Mouse (Mus musculus): ENCODE data around the gene Ctso. TPM values are rescaled to one million over a fixed set of nuclear protein-coding genes. Genes with fewer than 3 reads are reported as not detected.

The Ctso gene
- total RNA-seq, 2 experiments from 2014 or later = 16.8 to 19.8 TPM

Other genes starting within 250 kb of the Ctso start
- 10 to 100 TPM; 16.3 to 19.4 TPM for gene Tdo2, start 43.6 kb downstream of the Ctso start, total RNA-seq (2021)
- gene Asic5, start 49.7 kb downstream of the Ctso start, total RNA-seq (2021) = not detected
- gene Gucy1b1, start 142.1 kb downstream of the Ctso start, total RNA-seq (2021) = 100 to 1,000 TPM; 108 to 116 TPM
- gene Gucy1a1, start 213.2 kb downstream of the Ctso start, total RNA-seq (2021) = 10 to 100 TPM; 17.1 to 17.3 TPM

All from layer of hippocampus, postnatal 25 days (tissue).